In genomic region chr5:146974781-146975123, GRCm38 (mm10) we compare ENCODE assay signal across 17 mouse cellular contexts. TPM values are rescaled to one million over a fixed set of nuclear protein-coding genes. Genes with fewer than 3 reads are reported as not detected.
A peak's percentile ranks its signal among the peaks of the same experiment; 100 is the strongest.
DNase-seq lines count a peak whose midpoint lies in the region.
"Had no signal": no experiment of that assay in that cellular context is flagged by ENCODE, and none has a peak within 500 bp of the region (broad histone marks: within the 10 kb centered on the region; RNA-seq: fewer than 3 reads in every experiment).

No protein-coding gene starts in this region.

- peak; percentile 32 for DNase-seq in thymus, postnatal 0 days (ENCODE audit: low spot score)
- DNase-seq in thymus, postnatal 14 days: no peak
- DNase-seq in kidney, adult 18-20 months: peak; percentile 61
- DNase-seq in kidney, postnatal 4 days: peak; percentile 32 to 54
- no peak for DNase-seq in layer of hippocampus, postnatal 14 days (ENCODE audit: low spot score in 2 of 2)
- no peak for DNase-seq in hindbrain, embryonic 10.5 days (ENCODE audit: low spot score)
- no peak for DNase-seq in right cerebral cortex, postnatal 10 days (ENCODE audit: low spot score in 2 of 2)
- DNase-seq: adrenal gland, postnatal 14 days; cerebellum, postnatal 36 days; gastrocnemius, postnatal 10 days; heart, postnatal 4 days; thymus, postnatal 36 days had no signal

- WGBS in hindbrain, embryonic 10.5 days: 77% methylated on average over 13 of the region's 13 CpGs

- H3K9me3 ChIP-seq in hindbrain, embryonic 10.5 days: no peaks in the 10 kb centered on the region
- H3K9me3 ChIP-seq: embryonic facial prominence, embryonic 12.5 days; forebrain, embryonic 12.5 days; liver, embryonic 15.5 days; midbrain, embryonic 13.5 days had no signal

- H3K27ac ChIP-seq in hindbrain, embryonic 10.5 days: no peak overlapping the region
- H3K27ac ChIP-seq: embryonic facial prominence, embryonic 12.5 days; forebrain, embryonic 12.5 days; liver, embryonic 15.5 days; midbrain, embryonic 13.5 days had no signal

- no peaks in the 10 kb centered on the region for H3K36me3 ChIP-seq in hindbrain, embryonic 10.5 days
- H3K36me3 ChIP-seq: embryonic facial prominence, embryonic 12.5 days; forebrain, embryonic 12.5 days; liver, embryonic 15.5 days; midbrain, embryonic 13.5 days had no signal

- no peak overlapping the region for H3K4me3 ChIP-seq in hindbrain, embryonic 10.5 days
- H3K4me3 ChIP-seq: embryonic facial prominence, embryonic 12.5 days; forebrain, embryonic 12.5 days; liver, embryonic 15.5 days; midbrain, embryonic 13.5 days had no signal

- H3K4me1 ChIP-seq in hindbrain, embryonic 10.5 days (replicated peaks): no peaks in the 10 kb centered on the region
- H3K4me1 ChIP-seq: embryonic facial prominence, embryonic 12.5 days; forebrain, embryonic 12.5 days; midbrain, embryonic 13.5 days had no signal

- H3K27me3 ChIP-seq in hindbrain, embryonic 10.5 days (ENCODE audit: insufficient read depth, poor library complexity, severe bottlenecking): peaks cover 4% of the 10 kb centered on the region; the same call in 1 of the 2 replicates
- H3K27me3 ChIP-seq: CH12.LX; embryonic facial prominence, embryonic 12.5 days; liver, embryonic 15.5 days had no signal

RNA-seq across cellular contexts. Expression of gene Mtif3, which starts 11.2 kb away (rescaled TPM):
- 28.4 and 31.3 TPM in 2 replicates for polyA plus RNA-seq in thymus, postnatal 0 days (2015; fragmentation: Nextera tagmentation; extraction: Ambion mirVana)
- total RNA-seq in layer of hippocampus, postnatal 14 days (2021): 10 to 100 TPM; 18.1 to 19.3 TPM
- 19.0 and 23.9 TPM in 2 replicates for polyA plus RNA-seq in hindbrain, embryonic 10.5 days (2016; fragmentation: Nextera tagmentation; extraction: Ambion mirVana)

RNA-seq across cellular contexts. Expression of gene Gtf3a, which starts 26.3 kb away (rescaled TPM):
- polyA plus RNA-seq in thymus, postnatal 0 days (2015; fragmentation: Nextera tagmentation; extraction: Ambion mirVana): 150 and 156 TPM in 2 replicates
- 10 to 100 TPM; 23.5 to 26.5 TPM for total RNA-seq in layer of hippocampus, postnatal 14 days (2021)
- 115 and 118 TPM in 2 replicates for polyA plus RNA-seq in hindbrain, embryonic 10.5 days (2016; fragmentation: Nextera tagmentation; extraction: Ambion mirVana)

Comparison
In these comparisons a context has a peak if more than half of its experiments do, and no peak if none do; other contexts are left out.
1. DNase-seq: peak in thymus, postnatal 0 days (single experiment), kidney, adult 18-20 months (single experiment) and kidney, postnatal 4 days (2 of 2); none in thymus, postnatal 14 days (single experiment), layer of hippocampus, postnatal 14 days (0 of 2), hindbrain, embryonic 10.5 days (single experiment) and right cerebral cortex, postnatal 10 days (0 of 2).